Mouse (Mus musculus) frontal cortex, postnatal 10 days (tissue): ENCODE data around the gene E4f1.

Experiments used
- DNase-seq, 2 experiments: peaks; one replicate each; pipeline ENCODE4 v3.0.0; 2022; ENCODE audit warnings: low spot score in 2 of 2, mixed read lengths in 1 of 2

Gene E4f1

DNA sequence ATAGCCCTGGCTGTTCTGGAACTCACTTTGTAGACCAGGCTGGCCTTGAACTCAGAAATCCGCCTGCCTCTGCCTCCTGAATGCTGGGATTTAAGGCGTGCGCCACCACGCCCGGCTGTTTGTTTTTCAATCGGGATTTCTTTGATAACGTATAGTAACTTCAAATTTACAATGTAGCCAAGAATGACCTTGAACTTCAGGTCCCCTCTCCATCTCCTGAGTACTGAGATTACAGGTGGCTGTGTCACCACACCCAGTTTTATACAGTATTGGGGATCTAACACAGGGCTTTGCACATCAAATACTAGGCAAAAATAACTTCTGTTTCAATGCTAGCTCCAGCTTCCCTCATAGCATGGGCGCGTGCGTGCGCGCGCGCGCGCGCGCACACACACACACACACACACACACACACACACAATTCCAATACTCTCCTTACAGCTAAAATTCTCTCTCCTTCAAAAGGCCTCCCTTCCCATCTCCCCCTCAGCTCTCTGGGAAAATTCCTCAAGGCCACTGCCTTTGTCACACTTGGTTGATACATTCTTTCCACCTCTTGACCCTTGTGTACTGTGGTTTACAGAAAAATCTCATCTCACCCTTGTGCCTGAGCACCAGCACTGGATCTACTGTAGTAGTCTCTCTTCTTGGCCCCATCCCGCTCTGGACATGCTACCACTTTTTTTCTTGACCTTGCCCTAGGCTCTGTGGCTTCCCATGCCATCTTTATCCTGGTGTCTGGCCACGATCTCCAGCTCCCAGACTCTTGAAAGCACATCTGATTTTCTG, 11.1 kb upstream of the E4f1 start:
- DNase-seq = no peak

DNA sequence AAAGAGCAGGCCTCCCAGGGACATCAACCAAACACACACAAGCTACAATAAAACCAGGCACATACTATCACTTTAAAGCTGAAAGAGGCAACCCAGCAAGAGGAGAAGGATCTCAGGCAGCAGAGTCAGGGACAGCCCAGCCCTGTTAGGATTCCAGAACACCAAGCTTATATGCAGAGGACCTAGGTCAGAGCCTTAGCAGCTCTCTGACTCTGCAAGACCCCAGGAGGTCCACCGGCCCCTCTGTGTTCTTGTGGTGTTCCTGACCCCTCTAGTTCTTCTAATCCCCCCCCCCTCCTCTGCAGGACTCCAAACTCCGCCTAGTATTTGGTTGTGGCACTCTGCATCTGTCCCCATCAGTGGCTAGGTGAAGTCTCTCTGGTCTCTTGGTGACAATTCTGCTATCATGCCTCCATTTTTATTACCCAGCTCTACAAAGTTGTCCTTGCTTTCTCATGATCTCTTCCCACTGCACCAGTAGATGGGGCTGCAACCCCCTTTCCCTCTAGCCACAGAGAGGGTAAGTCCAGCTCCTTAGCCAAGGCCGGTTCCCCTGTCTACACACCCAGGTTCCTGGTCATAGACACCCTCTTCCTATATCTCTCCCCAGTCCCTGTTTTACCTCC, 10.2 kb upstream of the E4f1 start:
- DNase-seq = no peak

DNA sequence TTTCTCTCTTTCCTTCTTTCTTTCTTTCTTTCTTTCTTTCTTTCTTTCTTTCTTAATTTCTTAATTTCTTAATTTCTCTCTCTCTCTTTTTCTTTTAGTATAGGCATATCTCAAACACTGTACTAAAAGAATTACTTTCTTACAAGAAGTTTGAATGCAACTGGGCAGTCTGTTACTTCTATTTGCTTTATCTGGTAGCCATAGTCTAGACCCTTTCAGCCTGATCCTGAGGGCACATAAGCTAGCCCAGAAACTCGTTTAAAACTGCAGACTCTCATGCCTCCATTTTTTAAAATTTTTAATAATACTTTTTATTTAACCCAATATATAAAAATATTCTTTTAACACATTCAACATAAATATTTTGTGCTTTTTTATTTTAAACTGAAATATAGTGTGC, 9.3 kb upstream of the E4f1 start:
- DNase-seq = no peak

DNA sequence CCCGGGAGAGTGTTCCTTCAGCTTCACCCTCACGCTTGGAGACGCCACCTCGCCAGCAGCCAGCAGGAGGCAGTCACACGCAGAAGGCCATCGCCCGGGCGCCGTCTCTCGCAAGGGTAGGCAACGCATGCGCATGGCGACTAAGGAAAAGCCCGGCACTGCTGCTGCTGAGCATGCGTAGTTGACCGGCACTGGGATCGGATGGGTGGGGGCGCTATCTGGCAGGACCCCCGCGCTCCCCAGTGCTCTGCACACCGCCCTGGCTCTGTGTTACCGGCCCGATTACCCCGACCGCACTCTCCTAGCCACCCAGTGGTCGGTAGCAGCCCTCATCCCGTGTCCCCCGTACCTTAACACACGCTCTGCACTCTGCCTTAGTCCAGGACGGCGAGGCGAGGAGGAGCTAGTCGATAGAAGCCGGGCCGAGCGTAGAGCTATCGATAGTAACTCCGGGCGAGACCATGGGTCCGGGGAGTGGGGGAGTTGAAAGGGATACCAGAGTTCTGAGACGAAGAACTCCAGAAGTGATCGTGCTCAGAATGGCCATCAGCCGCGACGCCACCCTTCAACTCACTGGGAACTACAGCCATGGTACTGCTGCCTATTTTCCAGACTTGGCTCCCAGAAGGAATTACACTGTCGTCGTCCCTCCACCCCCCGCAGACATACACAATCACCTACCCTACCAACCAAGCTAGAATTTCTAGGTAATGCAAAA, 8.7 kb upstream of the E4f1 start, which contains the start of gene Mlst8:
Gene Mlst8 (minus strand): TSS at position 416 of the 718 bp plus-strand sequence.
- peak; percentile 91 to 95 for DNase-seq

DNA sequence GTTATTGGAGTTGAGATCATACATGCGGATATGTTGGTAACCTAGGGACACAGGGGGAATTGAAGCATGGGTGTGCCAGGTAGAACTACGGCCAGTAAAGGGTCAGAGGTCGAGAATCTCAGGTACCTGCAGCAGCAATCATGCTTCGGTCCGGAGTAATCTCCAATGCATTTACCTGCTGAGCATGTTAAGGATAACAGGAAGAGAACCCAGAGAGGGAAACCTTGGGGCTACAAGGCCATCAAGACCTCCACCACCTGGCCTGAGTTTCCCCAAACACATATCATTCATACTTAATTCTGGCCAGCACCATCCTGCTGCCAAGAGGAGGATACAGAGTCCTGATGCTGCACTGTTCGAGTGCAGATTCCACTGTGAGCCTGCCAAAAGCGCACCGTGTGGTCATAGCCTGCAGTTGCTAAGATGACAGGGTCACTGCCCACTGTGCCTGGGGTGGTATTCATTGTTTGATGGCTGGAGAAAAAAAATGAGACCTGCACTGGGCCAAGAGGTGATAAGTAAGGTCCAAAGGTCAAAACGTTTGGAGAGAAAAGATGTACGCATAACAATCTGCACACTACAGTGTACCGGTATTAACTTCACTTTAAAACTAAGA, 8.0 kb upstream of the E4f1 start:
- DNase-seq = no peak

DNA sequence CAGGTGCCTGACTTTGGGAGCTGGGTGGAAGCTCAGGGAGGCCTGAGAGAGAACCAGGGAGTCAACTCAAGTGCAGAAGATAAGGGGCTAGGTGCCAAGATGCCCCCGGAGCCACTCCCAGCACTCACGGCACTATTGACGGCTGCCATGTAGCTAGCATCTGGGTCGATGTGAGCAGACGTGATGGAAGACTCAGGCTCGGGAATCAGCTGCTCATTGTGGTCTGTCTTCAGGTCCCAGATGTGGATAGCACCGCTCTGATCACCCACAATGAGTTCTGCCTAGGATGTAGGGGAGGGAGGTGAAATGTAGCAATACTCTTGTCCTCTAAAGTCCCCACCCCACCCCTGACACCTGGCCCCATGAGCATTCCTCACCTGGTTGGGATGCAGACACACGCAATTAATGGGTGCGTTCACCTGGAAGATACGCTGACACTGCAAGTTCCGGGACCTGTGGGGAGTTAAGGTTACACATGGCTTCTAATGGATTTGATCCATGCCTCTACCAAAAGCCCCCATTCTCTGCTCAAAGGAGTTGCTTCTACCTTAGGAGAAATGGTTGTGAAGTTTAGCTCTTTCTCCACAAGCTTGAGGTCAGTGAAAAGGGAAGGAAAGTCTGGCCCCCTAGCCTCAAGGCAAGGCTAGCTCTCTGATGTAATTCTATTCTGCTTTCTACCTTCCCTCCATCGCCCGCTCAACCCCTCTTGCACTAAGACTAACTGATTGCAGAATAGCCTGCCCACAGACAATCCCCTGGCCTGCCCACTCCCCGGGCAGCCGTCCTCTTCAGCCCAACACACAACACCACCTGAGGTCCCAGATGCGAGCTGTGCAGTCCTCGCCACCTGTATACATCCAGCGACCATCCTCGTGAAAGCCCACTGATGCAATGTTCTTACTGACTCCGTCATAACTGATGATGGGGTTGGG, 7.2 kb upstream of the E4f1 start:
- no peak for DNase-seq

DNA sequence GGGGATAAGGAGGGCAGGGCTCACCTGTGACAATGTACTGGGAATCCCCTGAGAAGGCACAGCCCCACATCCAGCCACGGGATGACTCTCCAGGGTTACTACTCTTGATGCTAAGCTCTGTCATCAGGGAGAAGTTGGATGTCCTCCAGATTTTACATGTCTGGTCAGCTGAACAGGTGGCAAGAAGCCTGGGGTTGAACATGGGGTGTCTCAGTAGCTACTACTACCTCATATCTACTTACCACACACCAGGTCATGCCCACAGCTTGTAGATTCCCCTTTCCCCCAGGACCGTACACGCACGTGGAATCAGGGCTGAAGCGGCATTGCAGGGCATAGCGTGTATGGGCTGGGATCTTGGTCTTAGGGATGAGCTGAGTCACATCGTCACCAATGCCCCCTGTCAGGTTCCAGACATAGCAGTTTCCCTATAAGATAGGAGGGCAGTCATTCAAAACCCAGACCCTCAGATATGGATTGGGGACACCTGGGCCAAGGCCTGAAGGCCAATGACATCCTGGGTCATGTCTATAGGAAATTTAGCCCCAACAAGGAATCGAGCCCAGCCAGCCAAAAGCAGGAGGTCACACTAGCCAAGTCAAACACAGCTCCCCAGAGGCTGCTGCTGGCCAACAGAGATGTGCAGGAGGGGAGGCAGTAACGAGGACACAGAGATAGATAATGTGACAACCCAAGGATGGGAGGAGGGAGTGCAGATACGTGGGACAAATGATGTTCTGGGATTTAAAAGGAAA, 6.1 kb upstream of the E4f1 start:
- DNase-seq = no peak

DNA sequence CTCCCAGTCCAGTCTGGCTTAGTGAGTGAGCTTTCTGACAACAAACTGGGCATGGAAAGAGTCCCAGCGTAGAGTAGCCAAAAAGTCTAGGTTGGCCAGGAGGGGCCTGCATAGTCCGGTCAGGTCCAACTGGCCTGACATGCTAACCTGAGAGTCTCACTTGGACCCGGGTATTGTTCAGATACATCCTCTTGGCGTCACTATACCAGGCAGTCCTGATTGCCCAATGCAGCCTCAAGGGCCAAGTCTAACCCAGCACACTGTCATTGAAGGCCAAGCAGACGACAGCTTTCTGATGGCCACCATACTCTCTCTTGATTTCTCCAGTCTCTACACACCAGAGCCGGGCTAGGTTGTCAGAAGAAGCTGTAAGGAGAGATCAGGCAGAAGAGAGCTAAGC, 5.5 kb upstream of the E4f1 start:
- DNase-seq = no peak

DNA sequence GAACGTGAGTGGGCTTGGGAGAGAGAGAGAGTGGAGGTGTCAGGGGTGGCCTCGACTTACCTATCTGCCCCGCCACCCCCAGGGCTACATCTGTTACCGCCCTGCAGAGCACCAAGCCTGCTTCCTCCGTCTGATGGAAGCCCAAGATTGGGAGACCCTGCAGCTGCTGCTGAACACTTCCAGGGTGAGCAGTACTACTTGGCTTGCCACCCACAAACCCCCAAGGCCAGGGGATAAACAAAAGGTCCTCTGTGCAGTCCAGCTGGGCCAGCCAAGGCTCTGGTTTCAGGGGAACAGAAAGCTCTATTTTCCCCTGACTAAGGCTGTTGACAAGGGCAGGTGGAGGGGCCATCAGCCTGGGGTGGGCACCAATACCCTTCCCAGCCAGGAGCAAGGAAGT, 4.4 kb upstream of the E4f1 start:
- peak; percentile 54 to 72 for DNase-seq

DNA sequence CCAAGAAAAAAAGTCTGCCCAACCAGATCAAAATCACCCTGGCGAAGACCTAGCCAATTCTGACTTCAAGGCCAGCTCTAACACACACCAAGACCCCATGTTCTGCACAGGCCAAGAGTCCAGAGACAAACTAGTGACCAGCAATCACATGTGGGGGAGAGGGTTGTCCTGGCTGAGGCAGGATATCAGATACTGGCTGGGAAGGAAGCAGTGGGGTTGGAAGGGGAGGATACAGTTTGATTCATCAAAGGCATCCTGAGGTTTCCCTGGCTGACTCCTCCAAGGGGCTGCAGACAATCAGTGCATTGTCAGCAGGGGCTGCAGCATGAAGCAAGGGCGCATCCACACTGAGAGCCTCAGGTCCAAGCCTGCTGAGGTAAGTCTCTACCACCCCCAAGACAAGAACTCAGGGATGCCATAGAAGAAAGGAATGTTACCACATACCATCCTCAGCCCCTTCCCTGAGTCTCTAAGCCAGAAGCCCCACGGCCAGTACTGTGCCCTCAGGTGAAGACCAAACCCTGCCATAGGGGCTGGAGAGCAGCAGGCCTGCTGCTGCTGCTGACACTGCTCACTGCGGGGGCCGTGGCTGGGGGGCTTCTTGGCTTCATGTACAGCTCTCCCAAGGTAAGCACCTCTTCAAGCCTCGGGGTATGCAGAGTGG, 3.6 kb upstream of the E4f1 start, which contains the start of gene Bricd5:
Gene Bricd5 (plus strand): TSS at position 273 of the 664 bp plus-strand sequence.
- DNase-seq = no peak

DNA sequence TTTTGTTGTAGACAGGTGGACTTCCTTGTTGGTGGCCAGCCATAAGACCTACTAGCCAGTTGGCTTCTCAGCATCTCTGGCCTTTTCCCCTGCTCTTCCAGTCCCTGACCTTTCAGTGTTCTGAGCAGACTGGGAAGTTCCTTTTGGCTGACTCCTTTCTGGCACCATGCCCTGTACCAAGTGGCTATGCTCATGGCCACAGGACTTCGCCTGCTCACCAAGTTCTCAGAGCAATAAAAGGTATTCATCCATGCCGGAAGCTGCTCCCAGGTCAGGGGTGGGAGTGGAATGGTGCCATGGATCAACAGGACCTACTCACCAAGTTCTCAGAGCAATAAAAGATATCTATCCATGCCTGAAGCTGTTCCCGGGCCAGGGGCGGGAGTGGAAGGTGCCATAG, 2.4 kb upstream of the E4f1 start:
- no peak for DNase-seq

DNA sequence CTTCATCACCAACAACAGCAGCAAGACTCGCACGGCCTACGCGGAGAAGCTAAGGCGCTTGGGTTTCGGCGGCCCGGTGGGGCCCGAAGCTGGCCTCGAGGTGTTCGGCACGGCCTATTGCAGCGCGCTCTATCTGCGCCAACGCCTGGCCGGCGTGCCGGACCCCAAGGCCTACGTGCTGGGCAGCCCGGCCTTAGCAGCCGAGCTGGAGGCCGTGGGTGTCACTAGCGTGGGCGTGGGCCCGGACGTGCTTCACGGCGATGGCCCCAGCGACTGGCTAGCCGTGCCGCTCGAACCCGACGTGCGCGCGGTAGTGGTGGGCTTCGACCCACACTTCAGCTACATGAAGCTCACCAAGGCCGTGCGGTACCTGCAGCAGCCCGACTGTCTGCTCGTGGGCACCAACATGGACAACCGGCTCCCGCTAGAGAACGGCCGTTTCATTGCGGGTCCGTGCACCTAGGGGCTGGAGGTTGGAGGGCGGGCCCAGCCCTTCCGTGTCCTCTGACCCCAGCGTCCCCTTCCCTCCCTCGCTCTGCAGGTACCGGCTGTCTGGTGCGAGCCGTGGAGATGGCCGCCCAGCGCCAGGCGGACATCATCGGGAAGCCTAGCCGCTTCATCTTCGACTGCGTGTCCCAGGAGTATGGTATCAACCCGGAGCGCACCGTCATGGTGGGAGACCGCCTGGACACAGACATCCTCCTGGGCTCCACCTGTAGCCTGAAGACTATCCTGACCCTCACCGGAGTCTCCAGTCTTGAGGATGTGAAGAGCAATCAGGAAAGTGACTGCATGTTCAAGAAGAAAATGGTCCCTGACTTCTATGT, 801 bp upstream of the E4f1 start:
- peak in 1 of 2 experiments; percentile 56 for DNase-seq

DNA sequence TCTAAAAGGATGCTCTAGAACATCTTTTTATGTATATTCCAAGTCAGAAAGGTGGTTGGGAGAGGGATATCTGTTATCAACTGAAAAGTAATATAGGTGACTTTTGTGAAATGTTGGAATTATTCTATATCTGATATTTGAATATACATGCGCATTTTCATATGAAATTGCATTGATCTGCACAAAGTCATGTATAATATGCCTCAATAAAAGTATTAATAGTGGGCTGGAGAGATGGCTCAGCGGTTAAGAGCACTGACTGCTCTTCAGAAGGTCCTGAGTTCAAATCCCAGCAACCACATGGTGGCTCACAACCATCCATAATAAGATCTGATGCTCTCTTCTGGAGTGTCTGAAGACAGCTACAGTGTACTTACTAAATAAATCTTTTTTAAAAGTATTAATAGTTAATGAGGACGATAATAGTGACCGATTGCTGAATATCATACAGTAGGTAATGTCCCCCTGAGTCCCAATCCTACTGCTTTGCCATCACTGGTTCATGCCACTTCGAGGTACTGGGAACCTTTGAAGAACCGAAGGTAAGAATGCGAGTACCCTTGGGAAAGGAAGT, 690 bp downstream of the E4f1 start:
- DNase-seq = no peak

DNA sequence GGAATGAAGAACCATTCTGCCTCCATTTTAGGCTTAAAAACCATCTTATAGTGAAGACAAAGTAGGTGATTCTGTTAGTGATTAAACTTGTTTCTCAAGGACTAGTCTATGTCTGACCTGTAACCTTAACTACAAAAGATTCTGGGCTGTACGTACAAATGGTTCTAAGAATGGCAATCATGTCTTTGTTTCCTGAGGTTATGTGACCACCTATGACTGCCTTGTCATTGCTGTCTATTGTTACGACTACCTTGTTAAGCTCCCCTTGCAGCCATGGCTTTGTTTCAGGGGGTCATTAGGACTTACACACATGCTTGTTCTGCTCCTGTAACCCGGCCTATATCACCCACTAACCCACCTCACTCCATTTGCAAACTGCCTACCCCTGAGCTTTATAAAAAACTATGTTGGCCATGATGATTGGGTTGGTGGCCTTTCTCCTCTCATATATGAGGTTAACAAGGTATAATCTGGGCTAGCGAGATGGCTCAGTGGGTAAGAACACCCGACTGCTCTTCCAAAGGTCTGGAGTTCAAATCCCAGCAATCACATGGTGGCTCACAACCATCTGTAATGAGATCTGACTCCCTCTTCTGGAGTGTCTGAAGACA, 1.4 kb downstream of the E4f1 start:
- DNase-seq = no peak

DNA sequence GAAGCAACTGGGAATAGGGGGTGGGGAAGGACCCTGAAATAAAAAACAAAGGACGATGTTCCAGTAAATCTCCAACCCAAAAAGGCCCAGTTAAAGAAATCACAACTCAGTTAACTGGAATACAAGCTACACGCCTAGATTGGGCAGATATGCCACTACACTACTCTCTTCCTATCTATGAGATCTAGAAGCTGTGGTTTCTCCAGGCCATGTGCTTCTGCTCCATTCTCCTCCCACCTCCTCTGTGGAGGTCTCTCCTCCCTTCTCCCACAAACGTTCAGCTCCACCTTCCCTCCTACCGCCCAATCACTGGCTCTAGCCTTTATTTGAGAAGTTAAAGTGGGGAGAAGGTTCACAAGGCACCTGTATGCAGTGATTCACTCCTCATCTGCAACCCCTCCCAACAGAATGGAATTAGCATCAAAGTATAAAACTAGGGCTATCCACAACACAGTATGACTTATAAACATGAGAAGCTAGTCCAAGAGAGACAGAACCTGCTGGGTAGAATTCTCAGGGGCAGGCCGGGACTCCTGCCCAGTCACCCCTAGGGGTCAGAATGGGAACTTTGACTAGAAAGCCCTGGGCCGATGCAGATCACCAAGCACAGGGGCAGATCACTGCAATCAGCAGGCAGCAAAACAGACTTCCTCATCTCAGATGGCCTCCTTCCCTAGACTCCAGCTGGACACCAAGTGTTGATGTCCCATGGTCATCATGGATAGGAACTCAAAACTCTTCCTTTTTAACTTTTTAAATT, 6.6 kb downstream of the E4f1 start:
- no peak for DNase-seq

DNA sequence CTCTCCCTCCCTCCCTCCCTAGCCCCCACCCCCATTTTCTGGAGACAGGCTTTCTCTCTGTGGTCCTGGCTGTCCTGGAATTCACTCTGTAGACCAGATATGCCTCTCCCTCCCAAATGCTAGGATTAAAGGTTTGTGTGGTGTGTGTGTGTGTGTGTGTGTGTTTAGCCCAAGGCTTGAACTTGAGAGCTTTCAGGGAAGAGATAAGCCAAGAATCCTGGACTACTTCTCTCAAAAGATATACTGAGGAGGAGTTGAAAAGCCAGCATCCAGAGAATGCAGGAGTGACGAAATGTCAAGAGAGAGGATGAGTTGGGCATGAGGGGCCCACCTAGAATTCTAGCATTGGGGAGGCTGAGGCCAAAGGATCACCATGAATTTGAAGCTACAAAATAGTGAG, 7.2 kb downstream of the E4f1 start:
- DNase-seq = no peak

DNA sequence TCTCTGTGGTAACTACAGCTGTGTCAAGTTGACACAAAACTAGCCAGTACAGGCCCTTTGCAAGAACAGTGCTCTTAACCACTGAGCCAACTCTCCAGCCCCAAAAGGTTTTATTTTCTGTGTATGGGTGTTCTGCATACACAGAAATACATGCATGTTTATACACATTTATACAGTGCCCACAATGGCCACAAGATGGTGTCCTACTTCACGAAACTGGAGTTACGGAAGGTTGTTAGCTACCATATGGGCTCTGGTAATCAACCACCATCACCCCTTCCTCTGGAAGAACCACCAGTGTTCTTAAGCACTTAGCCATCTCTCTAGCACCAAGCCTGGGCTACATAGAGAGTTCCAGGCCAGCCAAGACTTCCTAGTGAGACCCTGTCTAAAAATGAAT, 8.5 kb downstream of the E4f1 start:
- no peak for DNase-seq
